Mouse (Mus musculus) spleen, postnatal 10 days (tissue): ENCODE data around the gene Polr3e.
A peak's percentile ranks its signal among the peaks of the same experiment; 100 is the strongest.
"Not testable (repeated sequence)": the region's sequence is repeated elsewhere in the genome, so short reads cannot be mapped to it uniquely, and the experiment has no call there.

ENCODE experiments used
- DNase-seq, 2 experiments: peaks; one replicate each; pipeline ENCODE4 v3.0.0; 2021 to 2022; ENCODE audit warnings: low spot score in 2 of 2

The Polr3e gene

DNA sequence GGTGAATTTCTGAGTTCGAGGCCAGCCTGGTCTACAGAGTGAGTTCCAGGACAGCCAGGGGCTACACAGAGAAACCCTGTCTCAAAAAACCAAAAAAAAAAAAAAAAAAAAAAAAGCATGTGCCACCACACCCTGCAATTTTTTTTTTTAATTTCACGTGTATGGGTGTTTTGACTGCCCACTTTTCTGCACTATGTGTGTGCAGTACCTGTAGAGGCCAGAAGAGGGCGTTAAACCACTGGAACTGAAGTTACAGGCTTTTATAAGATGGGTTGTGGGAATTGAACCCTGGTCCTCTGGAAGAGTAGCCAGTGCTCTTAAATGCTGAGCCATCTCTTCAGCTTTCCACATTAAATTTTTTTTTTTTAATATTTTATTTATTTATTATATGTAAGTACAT is 7.4 kb upstream of the Polr3e start:
- DNase-seq = not testable (repeated sequence)

DNA sequence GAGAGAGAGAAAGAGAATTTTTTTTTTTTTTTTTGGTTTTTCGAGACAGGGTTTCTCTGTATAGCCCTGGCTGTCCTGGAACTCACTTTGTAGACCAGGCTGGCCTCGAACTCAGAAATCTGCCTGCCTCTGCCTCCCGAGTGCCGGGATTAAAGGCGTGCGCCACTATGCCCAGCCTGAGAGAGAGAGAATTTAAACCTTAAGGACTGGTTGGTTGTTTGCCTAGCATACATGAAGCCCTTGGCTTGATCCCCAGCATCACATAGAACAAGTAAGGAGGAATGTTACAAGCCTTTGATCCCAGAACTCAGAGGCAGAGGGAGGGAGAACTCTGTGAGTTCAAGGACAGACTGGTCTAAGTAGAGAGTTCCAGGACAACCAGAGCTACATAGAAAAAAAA is 6.3 kb upstream of the Polr3e start:
- DNase-seq = not testable (repeated sequence)

- DNase-seq = no peak
Observed at GRCm38 (mm10) chr7:120913332-120913731, 4.2 kb upstream of the Polr3e start.

DNA sequence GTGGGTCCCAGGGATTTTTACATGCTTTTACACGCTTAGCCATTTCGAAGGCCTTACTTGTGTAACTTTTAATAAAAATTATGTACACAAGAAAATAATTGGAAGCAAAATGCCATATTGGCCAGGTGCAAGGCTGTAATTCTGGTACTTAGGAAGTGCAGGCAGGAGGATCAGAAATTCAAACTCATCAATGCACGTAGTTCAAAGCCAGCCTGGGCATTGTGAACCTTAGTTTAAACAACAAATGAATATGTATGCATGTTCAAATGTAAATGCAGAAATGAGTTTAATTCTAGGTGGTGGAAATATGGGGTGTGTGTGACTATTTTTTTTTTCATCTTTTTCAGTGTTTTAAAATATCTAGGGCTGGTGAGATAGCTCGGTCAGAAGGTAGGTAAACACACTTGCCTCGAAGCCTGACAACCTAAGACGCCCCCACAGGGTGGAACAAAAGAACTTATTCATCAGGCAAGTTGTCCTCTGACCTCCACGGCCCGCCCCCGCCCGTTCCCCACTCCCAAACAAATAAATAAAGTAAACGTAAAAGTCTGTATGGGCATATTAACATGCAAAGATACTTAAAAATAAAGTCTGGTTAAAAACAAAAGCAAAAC is 1.2 kb upstream of the Polr3e start:
- peak in 1 of 2 experiments; percentile 30 for DNase-seq

GRCm38 (mm10) chr7:120917279-120917591 is 309 bp upstream of the Polr3e start:
- DNase-seq = no peak

DNA sequence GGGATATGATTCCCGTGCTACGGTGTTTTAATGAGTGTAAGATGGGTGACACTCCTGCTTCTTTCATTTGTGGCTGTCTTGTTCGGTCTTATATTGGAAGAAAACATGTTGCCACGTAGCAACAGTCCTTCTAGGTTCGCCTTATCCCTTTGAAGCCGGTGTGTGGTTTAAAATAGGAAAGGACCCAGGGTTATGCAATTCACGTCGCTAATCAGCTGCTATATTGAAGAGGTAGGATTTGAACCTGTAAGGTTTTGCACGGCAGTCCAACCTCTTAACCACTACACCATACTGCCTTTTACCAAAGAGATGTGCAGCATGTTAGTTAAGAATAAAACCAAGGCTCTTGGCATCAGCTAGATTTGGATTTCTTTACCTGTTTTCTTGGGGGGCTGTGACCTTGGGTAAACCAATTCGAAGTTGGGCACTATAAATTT is 1.0 kb downstream of the Polr3e start:
- DNase-seq = peak; percentile 65 to 69

DNA sequence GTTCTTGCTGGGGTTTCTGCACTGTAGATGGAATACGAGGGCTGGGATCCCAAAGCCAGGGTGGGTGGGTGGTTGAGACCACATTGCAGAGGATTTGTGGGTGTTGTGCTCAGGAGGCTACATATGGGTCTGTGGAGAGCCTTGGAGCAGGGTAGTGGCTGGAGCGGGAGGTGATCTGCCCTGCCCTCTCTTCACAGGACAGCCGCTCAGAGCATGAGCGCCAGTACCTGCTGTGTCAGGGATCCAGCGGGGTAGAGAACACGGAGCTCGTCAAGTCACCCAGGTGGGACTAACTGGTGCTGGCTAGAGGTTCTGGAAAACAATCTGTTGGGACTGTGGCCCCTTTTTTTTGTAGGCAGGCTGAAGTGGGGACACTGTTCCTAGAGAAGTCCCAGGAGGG is 15.6 kb downstream of the Polr3e start:
- DNase-seq = no peak

DNA sequence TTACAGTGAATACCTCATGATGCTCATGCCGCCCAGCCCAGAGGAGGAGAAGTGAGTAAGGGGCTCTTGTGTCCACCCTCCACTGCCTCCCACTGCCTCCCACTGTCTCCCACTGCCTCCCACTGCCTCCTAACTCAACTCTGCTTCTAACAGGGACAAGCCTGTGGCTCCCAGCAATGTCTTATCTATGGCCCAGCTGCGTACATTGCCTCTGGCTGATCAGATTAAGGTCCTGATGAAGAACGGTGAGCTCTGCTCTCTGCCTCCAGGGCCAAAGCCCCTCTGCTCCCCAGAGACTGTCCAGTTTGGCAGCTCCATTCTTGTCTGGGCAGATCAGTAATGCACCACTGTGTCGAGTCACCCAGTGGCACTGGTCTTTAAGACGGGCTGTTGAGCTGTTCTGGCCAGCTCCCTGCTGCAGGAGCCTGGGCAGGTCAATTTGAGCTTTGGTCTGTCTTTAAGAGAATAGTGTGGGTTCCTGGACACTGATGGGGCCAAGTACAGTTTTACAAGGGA is 16.2 kb downstream of the Polr3e start:
- DNase-seq = no peak

DNA sequence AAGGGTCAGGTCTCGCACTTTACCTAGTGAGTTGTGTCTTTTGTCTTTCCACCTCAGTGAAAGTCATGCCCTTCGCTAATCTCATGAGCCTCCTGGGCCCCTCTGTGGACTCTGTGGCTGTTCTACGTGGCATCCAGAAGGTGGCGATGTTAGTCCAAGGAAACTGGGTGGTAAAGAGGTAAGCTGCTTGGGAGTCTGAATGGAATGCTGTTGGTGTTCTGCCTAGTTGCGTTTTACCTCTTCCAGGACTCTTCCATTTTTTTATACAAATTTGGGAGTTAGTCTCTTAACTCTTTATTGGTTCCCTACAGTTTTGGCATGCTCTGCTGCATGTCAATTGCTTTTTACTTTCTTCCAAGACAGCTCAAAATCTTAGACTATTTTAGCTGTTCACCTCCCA is 17.2 kb downstream of the Polr3e start:
- DNase-seq = peak; percentile 49 to 70

DNA sequence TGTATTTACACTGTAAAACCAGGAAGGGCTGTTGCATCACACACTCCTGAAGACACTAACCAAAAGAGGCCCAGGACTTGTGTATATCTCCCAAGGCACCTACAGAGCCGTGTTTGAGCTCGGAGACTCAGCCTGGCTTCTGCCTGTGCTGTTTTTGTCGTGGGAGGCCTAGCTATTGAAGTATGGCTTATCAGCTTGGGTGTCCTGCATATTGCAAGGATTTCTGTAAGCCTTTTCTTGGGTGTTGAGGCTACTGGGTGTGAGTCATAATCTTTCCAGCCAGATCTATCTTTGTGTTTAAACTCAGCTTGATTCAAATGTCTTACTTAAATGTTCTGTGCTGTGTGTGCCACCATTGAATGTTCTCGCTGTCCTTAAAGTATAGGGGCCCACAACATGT is 19.0 kb downstream of the Polr3e start:
- no peak for DNase-seq

GRCm38 (mm10) chr7:120938206-120938605 is 20.7 kb downstream of the Polr3e start:
- no peak for DNase-seq

GRCm38 (mm10) chr7:120940343-120940742 is 22.8 kb downstream of the Polr3e start:
- DNase-seq = no peak

DNA sequence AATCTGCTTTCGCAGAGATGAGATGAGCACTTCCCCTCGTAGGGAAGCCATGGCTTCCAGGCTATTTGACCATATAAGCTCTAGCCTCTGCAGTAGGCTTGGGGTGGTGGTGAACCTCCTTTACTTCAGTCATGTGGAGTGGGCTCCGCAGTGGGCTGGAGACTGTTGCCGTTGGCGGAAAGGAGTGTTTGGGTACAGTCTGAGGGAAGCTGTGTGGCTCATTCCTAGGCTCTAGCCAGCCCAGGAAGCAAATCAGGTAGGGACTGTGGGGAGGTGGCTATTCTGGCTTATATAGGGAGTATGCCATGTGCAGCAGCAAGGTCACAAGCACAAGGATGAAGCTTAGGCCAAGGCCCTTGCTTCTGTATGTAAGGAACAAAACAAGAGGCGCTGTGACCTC is 23.7 kb downstream of the Polr3e start:
- no peak for DNase-seq

- DNase-seq = no peak
Observed at GRCm38 (mm10) chr7:120942506-120942905, 25.0 kb downstream of the Polr3e start.

- no peak for DNase-seq
Observed at GRCm38 (mm10) chr7:120943936-120944509, 26.5 kb downstream of the Polr3e start.

DNA sequence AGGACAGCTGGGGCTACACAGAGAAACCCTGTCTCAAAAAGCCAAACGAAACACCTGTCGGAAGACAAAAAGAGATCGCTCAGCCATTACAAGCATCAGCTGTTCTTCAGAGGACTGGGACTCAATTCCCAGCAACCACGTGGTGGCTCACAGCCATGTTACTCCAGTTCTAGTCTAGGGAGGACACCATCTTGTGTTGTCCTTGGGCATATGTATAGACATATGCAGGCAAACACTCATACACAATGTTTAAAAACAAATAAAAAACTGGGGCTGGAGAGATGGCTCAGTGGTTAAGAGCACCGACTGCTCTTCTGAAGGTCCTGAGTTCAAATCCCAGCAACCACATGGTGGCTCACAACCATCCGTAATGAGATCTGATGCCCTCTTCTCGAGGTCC is 36.0 kb downstream of the Polr3e start:
- not testable (repeated sequence) for DNase-seq

GRCm38 (mm10) chr7:120960116-120960515 is 42.6 kb downstream of the Polr3e start:
- DNase-seq = no peak

- DNase-seq = peak in 1 of 2 experiments; percentile 38
Observed at GRCm38 (mm10) chr7:120960601-120961000, 43.1 kb downstream of the Polr3e start.

- no peak for DNase-seq
Observed at GRCm38 (mm10) chr7:120961893-120962292, 44.3 kb downstream of the Polr3e start.

GRCm38 (mm10) chr7:120963126-120963525 is 45.6 kb downstream of the Polr3e start:
- DNase-seq = no peak

- DNase-seq = no peak
Observed at GRCm38 (mm10) chr7:120969221-120969620, 51.7 kb downstream of the Polr3e start.

DNA sequence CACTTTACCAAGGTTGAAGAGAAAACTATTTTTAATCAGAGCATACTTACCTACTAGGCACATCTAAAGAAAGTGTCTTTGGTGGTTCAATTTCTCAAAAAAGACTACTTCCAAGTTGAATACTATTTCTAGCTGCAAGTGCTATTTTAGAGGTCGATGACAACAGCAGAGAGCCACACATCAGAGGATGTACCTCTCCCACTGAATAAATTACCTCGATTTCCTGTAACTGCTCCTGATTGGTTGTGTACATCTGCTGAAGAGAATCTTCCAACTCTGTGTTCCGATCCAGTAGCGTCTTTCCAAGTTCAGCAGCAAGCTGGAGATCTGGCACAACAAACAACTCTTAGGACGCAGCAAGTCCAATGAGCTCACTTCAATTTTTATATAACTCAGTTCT is 52.6 kb downstream of the Polr3e start:
- DNase-seq = no peak

DNA sequence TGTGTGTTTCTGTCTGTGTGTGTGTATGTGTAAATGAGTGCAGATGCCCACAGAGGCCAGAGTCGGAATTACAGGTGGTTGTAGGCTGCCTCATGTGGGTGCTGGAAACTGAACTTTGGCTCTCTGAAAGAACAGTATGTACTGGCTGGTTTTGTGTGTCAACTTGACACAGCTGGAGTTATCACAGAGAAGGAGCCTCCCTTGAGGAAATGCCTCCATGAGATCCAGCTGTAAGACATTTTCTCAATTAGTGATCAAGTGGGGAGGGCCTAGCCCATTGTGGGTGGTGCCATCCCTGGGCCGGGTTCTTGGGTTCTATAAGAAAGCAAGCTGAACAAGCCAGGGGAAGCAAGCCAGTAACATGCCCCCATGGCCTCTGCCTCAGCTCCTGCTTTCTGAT is 54.9 kb downstream of the Polr3e start:
- DNase-seq = not testable (repeated sequence)

DNA sequence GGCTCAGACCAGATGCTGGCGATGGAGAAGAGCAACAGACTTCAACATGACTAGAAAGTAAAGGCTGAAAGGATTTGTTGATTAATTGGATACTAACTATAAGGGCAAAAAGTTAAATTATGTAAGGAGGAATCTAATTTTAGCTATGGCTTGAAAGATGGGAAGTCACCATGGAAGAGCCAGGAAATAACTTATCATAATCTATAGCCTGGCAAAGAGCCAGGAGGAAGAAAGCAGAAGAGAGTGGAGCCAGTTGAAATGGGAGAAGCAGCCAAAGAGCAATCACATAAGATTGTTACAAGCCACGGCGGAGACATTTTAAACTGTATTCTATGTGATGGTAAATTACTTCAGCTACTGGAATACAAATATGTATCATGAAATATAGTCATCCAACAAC is 56.5 kb downstream of the Polr3e start:
- no peak for DNase-seq
